Mouse (Mus musculus): ENCODE measurements around the gene Orc5. TPM values are rescaled to one million over a fixed set of nuclear protein-coding genes. Genes with fewer than 3 reads are reported as not detected.
"Not testable (repeated sequence)": the region's sequence is repeated elsewhere in the genome, so short reads cannot be mapped to it uniquely, and the experiment has no call there.

The Orc5 gene
- total RNA-seq, 2 experiments from 2014 or later = 18.7 to 19.1 TPM

GRCm38 (mm10) chr5:22538996-22539600 is 11.1 kb downstream of the Orc5 start:
- no peak for DNase-seq (ENCODE audit: extremely low spot score in 1 of 2, low spot score in 1 of 2)

- DNase-seq (ENCODE audit: extremely low spot score in 1 of 2, low spot score in 1 of 2) = no peak
Measured at GRCm38 (mm10) chr5:22536695-22537094, 13.5 kb downstream of the Orc5 start.

DNA sequence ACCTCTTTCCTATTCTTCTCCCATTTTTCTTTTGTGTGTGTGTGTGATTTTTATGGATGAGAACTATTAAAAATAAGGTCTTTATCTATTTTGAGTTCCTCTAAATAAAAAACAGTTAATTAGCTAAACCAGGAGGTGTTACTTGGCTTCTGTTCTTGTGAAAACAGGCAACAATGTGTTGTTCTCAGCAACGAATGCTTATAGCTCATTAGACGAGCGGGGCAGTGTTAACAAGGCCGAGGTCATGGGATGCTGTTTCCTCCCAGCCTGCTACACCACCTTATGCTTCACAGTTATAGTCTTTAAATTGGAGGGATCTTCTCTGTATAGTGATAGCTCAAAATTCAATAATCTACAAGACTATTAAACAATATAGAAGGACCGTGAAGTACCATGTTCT is 17.7 kb downstream of the Orc5 start:
- DNase-seq (ENCODE audit: extremely low spot score in 1 of 2, low spot score in 1 of 2) = no peak

- DNase-seq (ENCODE audit: extremely low spot score in 1 of 2, low spot score in 1 of 2) = no peak
Measured at GRCm38 (mm10) chr5:22522612-22523011, 27.6 kb downstream of the Orc5 start.

- DNase-seq (ENCODE audit: extremely low spot score in 1 of 2, low spot score in 1 of 2) = no peak
Measured at GRCm38 (mm10) chr5:22519708-22520107, 30.5 kb downstream of the Orc5 start.

DNA sequence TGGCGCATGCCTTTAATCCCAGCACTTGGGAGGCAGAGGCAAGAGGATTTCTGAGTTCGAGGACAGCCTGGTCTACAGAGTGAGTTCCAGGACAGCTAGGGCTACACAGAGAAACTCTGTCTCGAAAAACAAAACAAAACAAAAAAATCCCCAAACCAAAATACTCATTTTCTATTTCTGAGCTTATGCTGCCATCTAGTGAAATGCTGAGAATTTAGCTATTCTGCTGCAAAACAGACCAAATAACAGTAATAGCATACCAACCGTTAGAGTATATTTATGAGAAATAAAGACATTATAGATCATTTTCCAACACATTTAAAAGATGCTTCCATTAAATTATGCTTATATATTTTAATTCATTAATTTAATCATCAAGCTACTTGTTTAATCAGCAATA is 34.5 kb downstream of the Orc5 start:
- not testable (repeated sequence) for DNase-seq (ENCODE audit: extremely low spot score in 1 of 2, low spot score in 1 of 2)

DNA sequence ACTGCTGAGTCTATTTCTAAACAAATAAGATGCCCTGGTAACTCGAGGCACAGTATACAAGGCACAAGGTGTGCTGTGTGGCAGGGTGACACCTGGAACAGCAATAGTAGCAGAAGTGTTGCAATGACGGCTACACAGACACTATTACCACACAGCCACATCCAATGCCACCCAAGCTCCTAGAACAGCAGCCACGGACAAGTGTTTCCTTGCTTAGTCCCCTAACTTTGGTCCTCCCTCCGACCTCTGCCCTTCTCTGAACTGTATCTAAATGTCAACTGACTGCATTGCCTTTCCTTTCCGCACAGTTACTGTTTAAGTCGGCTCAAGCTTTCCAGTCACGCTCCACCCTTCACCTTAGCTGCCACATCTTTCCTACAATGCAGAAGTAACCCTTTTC is 36.0 kb downstream of the Orc5 start:
- DNase-seq (ENCODE audit: extremely low spot score in 1 of 2, low spot score in 1 of 2) = not testable (repeated sequence)

- not testable (repeated sequence) for DNase-seq (ENCODE audit: extremely low spot score in 1 of 2, low spot score in 1 of 2)
Measured at GRCm38 (mm10) chr5:22512579-22512978, 37.6 kb downstream of the Orc5 start.

DNA sequence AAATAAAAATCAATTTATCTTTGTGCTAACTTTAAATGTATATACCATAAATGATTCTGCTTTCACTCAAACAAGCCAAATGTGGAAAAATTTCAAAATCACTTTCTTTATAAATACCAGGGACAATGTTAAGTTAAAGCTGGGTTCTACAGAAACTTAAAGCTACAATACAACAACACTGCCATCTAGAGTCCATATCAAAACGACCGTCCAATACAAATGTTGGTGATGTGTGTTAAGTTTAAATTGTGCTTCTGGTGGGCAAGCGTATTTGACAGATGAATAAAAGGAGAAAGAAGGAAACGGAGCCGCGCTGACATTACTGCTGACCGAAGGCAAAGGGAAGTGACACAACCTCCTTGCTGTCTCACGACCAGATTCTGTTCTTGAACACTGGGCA is 38.4 kb downstream of the Orc5 start:
- no peak for DNase-seq (ENCODE audit: extremely low spot score in 1 of 2, low spot score in 1 of 2)

DNA sequence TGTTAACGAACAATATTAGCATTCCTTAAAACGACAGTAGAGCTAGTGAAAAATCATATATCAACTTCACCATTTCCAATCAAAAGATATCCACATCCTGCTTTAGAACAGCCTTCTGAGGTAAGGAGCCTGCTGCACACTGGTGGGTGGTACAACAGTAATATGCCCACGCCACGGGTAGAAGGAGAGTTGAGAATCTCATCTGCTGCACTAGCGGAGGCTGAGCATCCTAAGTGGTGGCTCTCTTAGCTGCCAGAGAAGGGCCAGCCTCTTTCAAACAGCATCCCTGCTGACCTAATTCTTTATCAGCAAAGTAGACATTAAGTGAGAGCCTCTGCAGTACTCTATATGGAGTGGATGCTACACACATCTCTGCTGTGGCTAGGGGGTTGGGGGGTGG is 41.7 kb downstream of the Orc5 start:
- no peak for DNase-seq (ENCODE audit: extremely low spot score in 1 of 2, low spot score in 1 of 2)

- no peak for DNase-seq (ENCODE audit: extremely low spot score in 1 of 2, low spot score in 1 of 2)
Measured at GRCm38 (mm10) chr5:22499437-22499836, 50.8 kb downstream of the Orc5 start.

DNA sequence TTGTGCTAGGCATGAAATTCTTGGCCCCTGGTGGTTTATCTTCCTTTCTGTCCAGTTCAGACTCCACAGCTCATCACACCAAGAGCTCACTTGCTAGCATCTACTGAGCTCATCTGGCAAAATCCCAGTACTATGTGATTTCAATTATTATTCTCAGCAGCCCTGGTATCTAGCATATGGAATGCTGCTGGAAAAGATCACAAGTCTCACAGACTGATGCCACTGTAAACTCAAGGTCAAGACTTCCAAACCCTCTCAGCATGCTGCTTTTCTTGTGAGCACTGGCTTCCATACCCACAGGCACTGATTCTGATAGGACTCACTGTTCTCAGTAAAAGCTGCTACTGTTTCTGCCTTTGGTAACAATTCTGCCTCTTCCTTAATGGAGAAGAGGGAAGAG is 59.1 kb downstream of the Orc5 start:
- DNase-seq (ENCODE audit: extremely low spot score in 1 of 2, low spot score in 1 of 2) = no peak

DNA sequence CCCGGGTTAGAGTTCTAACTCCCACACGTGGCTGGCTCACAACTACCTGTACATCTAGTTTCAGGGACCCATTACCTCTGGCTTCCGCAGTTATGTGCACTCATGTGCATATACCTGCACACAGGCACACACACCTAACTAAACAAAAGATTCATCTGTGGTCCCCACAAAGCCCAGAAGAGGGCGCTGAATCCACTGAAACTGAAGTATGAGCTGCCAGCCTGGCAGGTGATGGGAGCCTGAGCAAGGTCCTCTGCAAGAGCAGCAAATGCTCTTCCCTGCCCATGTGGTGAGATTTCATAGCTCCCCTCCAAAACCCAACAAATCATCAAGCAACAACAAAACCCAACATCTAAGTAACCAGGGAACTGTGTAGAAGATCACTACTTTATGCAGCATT is 61.1 kb downstream of the Orc5 start:
- no peak for DNase-seq (ENCODE audit: extremely low spot score in 1 of 2, low spot score in 1 of 2)

DNA sequence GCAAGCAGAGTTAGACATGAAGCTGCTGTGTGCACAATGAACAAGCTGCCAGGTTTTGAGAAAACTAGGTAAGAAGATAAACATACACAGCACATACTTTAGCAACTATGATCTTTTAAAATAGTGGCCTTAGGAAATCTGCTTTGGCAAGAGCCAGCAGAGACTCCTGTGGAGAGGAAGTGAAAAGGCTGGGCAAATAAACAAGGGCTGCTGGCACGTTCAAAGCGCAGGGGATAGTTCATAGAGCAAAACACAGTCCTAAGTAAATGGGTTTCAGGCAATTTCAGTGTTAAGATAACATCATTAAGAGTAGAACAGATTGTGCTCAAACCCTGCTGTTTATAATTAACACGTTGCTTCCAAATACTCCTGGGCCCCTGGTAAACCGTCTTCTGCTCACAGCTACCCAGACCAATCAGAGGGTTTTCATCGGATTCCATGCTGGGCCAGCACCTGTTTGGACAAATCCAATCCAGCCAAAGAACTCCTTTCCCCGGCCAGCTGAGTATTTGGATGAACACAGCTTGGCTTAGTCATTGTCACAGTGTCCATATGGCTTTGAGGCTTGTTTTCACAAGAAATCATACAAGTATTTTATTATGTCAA is 63.5 kb downstream of the Orc5 start:
- DNase-seq (ENCODE audit: extremely low spot score in 1 of 2, low spot score in 1 of 2) = no peak

DNA sequence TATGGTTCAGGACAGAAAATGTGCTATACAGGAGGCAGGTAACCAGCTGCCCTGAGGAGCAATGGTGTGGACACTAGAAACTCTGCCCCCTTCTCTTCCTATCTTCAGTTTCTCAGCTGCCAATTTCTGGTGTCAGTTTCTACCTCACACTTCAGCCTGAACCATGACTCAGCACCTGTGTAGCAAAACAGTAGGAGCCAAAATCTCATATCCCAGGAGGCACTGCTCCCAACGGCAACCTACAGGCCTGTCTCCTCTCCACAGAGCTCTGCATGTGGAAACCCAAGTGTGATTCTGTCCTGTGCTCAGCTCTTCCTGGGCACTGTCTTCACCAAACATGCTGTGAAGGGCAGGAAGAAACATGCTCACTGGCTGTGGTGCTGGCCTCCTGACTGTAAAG is 64.5 kb downstream of the Orc5 start:
- DNase-seq (ENCODE audit: extremely low spot score in 1 of 2, low spot score in 1 of 2) = no peak

GRCm38 (mm10) chr5:22482567-22482966 is 67.7 kb downstream of the Orc5 start:
- no peak for DNase-seq (ENCODE audit: extremely low spot score in 1 of 2, low spot score in 1 of 2)

DNA sequence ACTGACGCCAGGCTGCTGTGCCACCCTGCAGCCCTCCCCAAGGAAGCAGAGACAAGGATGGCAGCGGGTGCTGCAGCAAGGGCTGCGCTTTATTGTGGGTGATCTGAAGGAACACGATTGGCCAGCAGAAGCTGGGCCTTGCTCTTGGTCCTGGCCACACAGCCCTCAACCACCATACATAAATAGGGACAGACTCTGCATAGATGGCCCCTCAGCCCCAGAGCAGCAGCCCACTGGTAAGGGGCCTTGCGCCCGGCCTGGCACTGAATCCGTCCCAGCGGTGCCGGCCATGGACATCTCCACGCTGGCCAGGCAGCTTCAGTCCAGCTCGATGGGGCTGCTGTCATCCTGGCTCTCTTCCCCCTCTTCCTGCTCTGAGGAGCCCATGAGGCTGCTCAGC is 77.8 kb downstream of the Orc5 start:
- DNase-seq (ENCODE audit: extremely low spot score in 1 of 2, low spot score in 1 of 2) = not testable (repeated sequence)

- no peak for DNase-seq (ENCODE audit: extremely low spot score in 1 of 2, low spot score in 1 of 2)
Measured at GRCm38 (mm10) chr5:22471243-22471642, 79.0 kb downstream of the Orc5 start.

DNA sequence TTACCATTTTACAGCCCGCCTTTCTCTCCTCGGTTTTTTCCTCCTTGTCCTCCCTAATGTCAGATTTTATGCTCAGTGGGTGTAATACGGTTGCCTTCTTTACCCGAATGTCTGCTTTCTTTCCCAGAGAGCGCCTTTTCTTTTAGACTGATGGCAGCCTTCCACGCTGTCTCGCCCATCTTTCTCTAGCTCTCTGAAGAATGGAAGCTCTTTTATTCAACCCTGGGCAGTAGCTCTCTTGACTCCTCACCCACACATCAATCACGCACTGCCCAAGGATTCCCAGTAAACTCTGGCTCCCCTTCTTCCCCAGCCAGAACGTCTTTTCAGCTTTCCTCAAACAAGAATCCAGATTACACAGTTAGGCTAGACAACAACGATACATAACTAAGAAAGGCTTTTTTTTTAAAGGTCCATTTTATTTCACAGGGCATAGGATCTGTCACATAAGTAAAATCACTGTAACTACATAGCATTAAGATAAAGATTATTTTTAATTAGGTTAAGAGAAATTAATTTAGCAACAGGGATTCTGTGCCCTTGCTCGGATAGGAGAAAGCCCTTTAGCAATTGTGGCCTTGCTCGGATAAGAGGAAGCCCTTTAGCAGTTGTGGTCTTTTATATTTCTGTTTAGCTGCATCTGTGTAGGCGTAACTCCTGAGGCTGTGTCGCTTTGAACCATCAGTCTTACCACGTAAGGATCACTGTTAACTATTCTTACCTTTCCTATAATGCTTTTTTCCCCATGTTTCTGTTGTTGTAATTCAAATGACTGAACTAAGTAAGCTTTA is 97.2 kb downstream of the Orc5 start:
- DNase-seq (ENCODE audit: extremely low spot score in 1 of 2, low spot score in 1 of 2) = no peak

GRCm38 (mm10) chr5:22452452-22452851 is 97.8 kb downstream of the Orc5 start:
- DNase-seq (ENCODE audit: extremely low spot score in 1 of 2, low spot score in 1 of 2) = no peak

DNA sequence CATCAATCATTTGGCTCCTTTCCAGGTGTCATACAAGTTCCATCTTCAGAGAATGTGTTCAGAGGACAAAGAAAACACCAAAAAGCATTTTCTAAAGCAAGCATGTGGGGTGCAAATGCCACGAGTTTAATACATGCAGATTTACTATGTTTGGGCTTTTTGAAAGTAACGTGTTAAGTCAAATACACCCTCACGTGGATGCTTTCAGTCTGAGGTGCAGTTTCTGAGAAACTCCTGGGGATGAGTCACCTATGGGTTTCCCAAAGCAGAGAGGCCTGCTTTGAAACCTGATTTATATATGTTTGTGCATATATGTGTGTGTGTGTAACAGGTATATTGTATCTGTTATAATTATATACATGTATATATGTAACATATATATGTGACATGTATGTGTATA is 98.5 kb downstream of the Orc5 start:
- no peak for DNase-seq (ENCODE audit: extremely low spot score in 1 of 2, low spot score in 1 of 2)

DNA sequence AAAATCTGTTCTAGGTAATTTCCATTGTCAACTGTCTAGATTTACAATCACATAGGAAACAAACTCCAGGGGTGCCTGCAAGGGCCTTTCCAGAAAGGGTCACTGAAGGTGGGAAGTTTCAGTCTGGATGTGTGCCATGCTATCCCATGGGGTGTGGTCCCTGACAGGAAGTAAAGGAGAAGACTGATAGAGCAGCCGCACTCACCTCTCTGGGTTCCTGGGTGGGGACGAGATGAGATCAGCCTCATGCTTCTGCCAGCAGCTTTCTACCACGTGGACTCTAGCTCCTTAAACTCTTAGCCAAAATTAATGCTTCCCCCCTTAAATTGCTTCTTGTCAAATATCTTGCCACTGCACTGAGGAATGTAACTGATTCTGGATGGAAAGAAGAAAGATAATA is 100.7 kb downstream of the Orc5 start:
- DNase-seq (ENCODE audit: extremely low spot score in 1 of 2, low spot score in 1 of 2) = no peak

All from layer of hippocampus, postnatal 25 days (tissue).